Mouse (Mus musculus): ENCODE measurements around the gene Chst11.

GRCm38 (mm10) chr10:82959316-82959715, 26.0 kb upstream of the Chst11 start:
- TF ChIP-seq CTCF (IDR thresholded peaks at IDR 0.05) (no peak), EP300 (IDR thresholded peaks at IDR 0.05) (no peak)

Measured in lung, postnatal 0 days (tissue).